Mouse (Mus musculus) heart, adult 10 weeks (tissue): ENCODE results near the gene Gm10570. TPM values are rescaled to one million over a fixed set of nuclear protein-coding genes. Genes with fewer than 3 reads are reported as not detected.

ENCODE experiments used
- polyA plus RNA-seq: library from polyadenylated mRNA; stranded (reverse); fragments of 350-450 nt; fragmentation: Illumina TruSeq; extraction: RNeasy Lipid Tissue Mini Kit (QIAGEN cat#74804); gene quantifications from one replicate; pipeline ENCODE4 v1.2.3, GENCODE M21; 2014; ENCODE audit warnings: low read depth, low replicate concordance

The Gm10570 gene
- polyA plus RNA-seq: 1.2 TPM

DNA sequence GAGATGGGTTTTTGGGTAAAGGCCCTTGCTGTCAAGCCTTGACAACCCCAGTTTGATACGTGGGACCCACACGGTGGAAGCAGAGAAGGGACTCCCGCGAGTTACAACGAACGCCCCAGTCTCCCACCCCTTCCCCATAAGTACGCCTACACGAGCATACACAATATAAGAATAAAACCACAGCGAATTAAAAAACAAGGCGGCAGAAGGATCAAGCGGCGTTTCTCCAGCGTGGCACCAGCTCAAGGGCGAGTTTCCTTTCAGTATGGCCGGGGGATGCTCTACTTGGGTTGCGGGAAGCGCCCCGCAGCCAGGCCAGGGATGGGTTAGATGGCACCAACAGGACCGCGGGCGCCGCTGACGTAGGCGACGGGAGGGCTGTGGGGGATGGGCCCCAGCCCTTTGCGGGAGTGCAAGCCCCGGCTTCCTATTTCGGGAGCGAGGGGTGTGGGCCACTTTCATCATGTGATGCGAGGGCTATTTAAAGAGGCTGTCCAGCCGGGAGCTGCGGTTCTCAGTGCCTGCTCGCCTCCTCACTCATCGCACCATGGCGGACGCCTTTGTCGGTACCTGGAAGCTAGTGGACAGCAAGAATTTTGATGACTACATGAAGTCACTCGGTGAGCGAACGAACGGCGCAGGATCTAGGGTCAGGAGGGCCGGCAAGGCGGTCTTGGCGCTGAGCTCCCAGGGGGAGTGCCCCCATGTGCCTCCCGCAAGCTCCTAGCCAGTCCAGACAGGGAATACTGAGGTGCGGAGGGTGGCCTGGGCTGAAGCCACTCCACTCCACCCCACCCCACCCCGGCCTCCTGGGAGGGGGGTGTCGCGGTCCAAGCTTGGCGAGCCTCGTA lies at the start of gene Gm10570, which contains the start of gene Fabp3:
Gene Gm10570 (minus strand): TSS at position 444 of the 851 bp plus-strand sequence.
Gene Fabp3 (plus strand): TSS at position 365 of the 851 bp plus-strand sequence.

DNA sequence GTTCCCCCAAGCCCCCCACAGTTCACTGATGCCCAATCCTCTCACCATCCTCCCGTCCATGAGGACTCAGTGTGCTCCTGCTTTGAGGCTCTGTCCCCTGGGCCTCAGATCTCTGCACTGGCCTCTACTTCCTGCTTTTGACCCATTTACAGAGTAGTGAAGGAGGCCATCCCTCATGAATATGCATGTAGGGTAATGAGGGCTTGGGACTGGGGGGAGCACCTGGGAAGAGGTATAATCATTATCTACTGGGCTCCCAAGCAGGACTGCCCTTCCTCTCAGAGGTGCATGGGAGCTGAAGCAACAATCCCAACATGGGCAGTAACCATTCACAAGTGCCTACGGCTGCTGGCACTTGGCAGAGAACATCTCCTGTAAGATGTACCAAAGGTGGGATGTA lies 29.4 kb downstream of the Gm10570 start, which contains the start of gene Serinc2:
Gene Serinc2 (minus strand): TSS at position 101 of the 400 bp plus-strand sequence.

Other genes starting within 250 kb of the Gm10570 start
- gene Pef1, start 206.1 kb downstream of the Gm10570 start, polyA plus RNA-seq: 43.6 TPM
- gene Hcrtr1, start 169.3 kb downstream of the Gm10570 start, polyA plus RNA-seq: not detected
- 58.4 TPM for gene Tinagl1, start 133.6 kb downstream of the Gm10570 start, polyA plus RNA-seq
- gene Gm853, start 86.3 kb downstream of the Gm10570 start, polyA plus RNA-seq: not detected
- 0.71 TPM for gene Serinc2, start 29.5 kb downstream of the Gm10570 start, polyA plus RNA-seq
- gene Fabp3, start 79 bp downstream of the Gm10570 start, polyA plus RNA-seq: 8,072 TPM
- gene Zcchc17, start 51.3 kb upstream of the Gm10570 start, polyA plus RNA-seq: 27.8 TPM
- gene Snrnp40, start 51.5 kb upstream of the Gm10570 start, polyA plus RNA-seq: 19.6 TPM